Mouse (Mus musculus) monocyte, adult 2 months (primary cell): ENCODE data around the gene Synrg.

Experiments used
- DNase-seq, 2 experiments: peaks; one replicate each; pipeline ENCODE4 v3.0.0; 2022; ENCODE audit warnings: low spot score in 2 of 2, low read depth in 1 of 2

Synrg gene

GRCm38 (mm10) chr11:84073816-84074764 is 109.9 kb downstream of the Synrg start:
- no peak for DNase-seq

- no peak for DNase-seq
Measured at GRCm38 (mm10) chr11:84077008-84077407, 112.8 kb downstream of the Synrg start.

- no peak for DNase-seq
Measured at GRCm38 (mm10) chr11:84078601-84079000, 114.4 kb downstream of the Synrg start.

GRCm38 (mm10) chr11:84079361-84079760 is 115.1 kb downstream of the Synrg start:
- no peak for DNase-seq

- DNase-seq = no peak
Measured at GRCm38 (mm10) chr11:84079887-84080286, 115.7 kb downstream of the Synrg start.

GRCm38 (mm10) chr11:84080327-84080726 is 116.1 kb downstream of the Synrg start:
- no peak for DNase-seq

- DNase-seq = no peak
Measured at GRCm38 (mm10) chr11:84081901-84082300, 117.7 kb downstream of the Synrg start.

GRCm38 (mm10) chr11:84090572-84090971 is 126.3 kb downstream of the Synrg start:
- no peak for DNase-seq
